Mouse (Mus musculus) small intestine, adult 2 months (tissue): ENCODE data around the gene Cwc22. TPM values are rescaled to one million over a fixed set of nuclear protein-coding genes. Genes with fewer than 3 reads are reported as not detected.

Experiments
- H3K27ac ChIP-seq: fragments of 200-500 bp; 2 replicates; pipeline ENCODE4 v1.5.1; 2012; ENCODE audit warnings: low read depth, low read length, control low read depth, inconsistent platforms; ENCODE audit not compliant: insufficient read depth
- H3K27me3 ChIP-seq: fragments of 200-500 bp; 2 replicates; pipeline ENCODE4 v1.6.1; 2012; ENCODE audit warnings: mild to moderate bottlenecking, moderate library complexity, low read length, inconsistent platforms; ENCODE audit not compliant: control insufficient read depth, insufficient read depth
- H3K36me3 ChIP-seq: fragments of 200-500 bp; 2 replicates; pipeline ENCODE4 v1.6.1; 2012; ENCODE audit warnings: mild to moderate bottlenecking, low read length, control low read depth, inconsistent platforms; ENCODE audit not compliant: control insufficient read depth, insufficient read depth
- H3K4me1 ChIP-seq: fragments of 200-500 bp; 2 replicates; pipeline ENCODE4 v1.6.1; 2012; ENCODE audit warnings: low read length, inconsistent platforms, mixed read lengths; ENCODE audit not compliant: control insufficient read depth, insufficient read depth, insufficient read length
- H3K4me3 ChIP-seq: fragments of 200-500 bp; 2 replicates; pipeline ENCODE4 v1.5.1; 2012; ENCODE audit warnings: low read depth, mild to moderate bottlenecking, control low read depth, inconsistent platforms, low read length, moderate library complexity
- CTCF ChIP-seq: fragments of 200-500 bp; IDR thresholded peaks from 2 replicates; pipeline ENCODE4 v1.5.1; 2012; ENCODE audit warnings: low read depth, mild to moderate bottlenecking, control low read depth, inconsistent platforms, low read length, moderate library complexity, mixed read lengths; ENCODE audit not compliant: insufficient replicate concordance, insufficient read length; ENCODE audit errors: extremely low read depth
- POLR2A ChIP-seq: fragments of 200-500 bp; IDR thresholded peaks from 2 replicates; pipeline ENCODE4 v1.6.1; 2012; ENCODE audit warnings: low read depth, mild to moderate bottlenecking, control low read depth, inconsistent platforms, low read length, moderate library complexity
- WGBS: fragments of 180-500 bp; shearing (Covaris S2); methylation state at CpG from one replicate; pipeline ENCODE4 v1.1.7; 2018; 5-methylcytosine and 5-hydroxymethylcytosine counted together
- polyA plus RNA-seq: library from polyadenylated mRNA; depleted of rRNA; stranded (reverse); fragments of >200 nt; gene quantifications from 2 replicates; pipeline ENCODE4 v1.2.3, GENCODE M21; 2012

The Cwc22 gene
- polyA plus RNA-seq, 1 experiment, result 0.91 TPM

DNA sequence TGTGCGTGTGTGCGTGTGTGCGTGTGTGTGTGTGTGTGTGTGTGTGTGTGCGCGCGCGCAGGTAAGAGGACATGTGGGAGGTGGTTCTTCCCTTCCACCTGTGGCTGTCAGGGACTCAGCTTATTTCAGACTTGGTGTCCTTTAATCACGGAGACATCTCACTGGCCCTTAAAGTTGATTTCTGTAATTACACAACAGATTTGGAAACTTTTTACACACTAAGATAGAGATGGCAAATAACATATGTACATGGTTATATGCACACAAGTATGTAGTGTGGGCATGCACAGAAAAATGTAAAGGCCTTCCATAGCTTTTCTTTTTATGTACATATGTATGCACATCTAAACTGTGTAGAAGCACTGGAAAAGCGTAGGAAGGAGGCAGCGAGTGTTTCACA lies 41.7 kb downstream of the Cwc22 start:
- Histone ChIP-seq H3K27me3 (no peaks in the 10 kb centered on the region), H3K4me3 (no peak overlapping the region), H3K27ac (no peak overlapping the region), H3K4me1 (no peaks in the 10 kb centered on the region), H3K36me3 (peaks cover 44% of the 10 kb centered on the region)
- 94% methylated on average over 10 of the region's 10 CpGs for WGBS
- no peak for TF ChIP-seq CTCF

DNA sequence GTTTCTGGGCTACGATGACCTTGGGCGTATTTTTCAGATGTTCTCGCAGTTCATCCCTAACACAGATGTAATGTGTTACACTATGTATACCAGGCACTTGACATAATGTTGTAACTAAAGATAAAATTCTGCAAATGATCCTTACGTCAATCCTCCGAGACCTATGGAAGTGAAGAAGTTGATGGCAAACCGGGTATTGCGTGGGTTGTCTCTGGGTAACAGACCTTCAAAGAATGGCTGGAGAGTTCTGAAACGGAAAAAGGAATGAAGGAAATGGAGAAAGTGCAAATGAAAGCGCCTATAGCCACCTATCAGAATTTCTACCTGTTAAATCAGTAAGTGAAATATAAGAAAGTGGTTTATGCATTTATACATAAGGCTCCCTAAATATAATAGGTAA lies 42.2 kb downstream of the Cwc22 start:
- Histone ChIP-seq H3K4me3 (no peak overlapping the region), H3K36me3 (peaks cover 46% of the 10 kb centered on the region), H3K4me1 (no peaks in the 10 kb centered on the region), H3K27ac (no peak overlapping the region), H3K27me3 (no peaks in the 10 kb centered on the region)
- TF ChIP-seq POLR2A (no peak), CTCF (no peak)
- WGBS, result 95% methylated on average over 9 of the region's 9 CpGs

DNA sequence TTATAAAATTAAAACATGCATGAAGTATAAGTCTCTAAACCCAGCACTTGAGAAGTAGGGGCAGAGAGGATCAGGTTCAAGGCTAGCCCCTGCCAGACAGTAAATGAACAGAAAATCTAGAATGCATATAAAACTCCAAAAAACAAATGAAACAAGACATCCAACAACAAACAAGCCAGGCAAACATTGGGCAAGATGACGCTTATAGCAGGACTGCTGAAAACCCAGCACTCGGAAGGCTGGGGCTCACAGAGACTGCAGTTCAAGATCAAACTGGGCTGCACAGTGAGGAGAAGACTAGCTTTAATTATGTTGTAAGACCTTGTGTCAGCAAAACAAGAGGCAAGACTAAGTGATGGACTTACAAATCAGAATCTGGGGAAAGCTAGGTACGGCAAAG lies 43.1 kb downstream of the Cwc22 start:
- 96% methylated on average over 3 of the region's 3 CpGs for WGBS
- Histone ChIP-seq H3K4me3 (no peak overlapping the region), H3K4me1 (no peaks in the 10 kb centered on the region), H3K27me3 (no peaks in the 10 kb centered on the region), H3K27ac (no peak overlapping the region), H3K36me3 (peaks cover 50% of the 10 kb centered on the region)
- TF ChIP-seq POLR2A (no peak), CTCF (no peak)

DNA sequence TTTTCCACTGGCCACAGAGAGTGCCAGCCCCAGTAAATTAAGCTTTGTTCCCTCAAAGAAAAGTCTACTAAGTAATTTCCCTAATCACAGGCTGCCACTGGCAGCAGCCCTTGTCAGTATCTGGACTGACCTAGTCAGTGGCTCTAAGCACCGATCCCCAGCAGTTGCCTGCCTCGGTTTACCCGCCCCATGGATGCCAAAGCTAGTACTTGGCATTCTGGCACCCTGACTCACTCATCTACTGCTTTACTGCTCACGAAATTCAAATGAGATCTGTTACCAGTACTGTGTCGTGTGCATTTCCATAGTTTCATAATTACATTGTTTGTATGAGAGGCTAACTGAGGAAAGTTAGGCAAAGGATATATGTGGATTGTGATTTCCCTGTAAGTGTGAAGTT lies 44.9 kb downstream of the Cwc22 start:
- Histone ChIP-seq H3K4me1 (no peaks in the 10 kb centered on the region), H3K27ac (no peak overlapping the region), H3K4me3 (no peak overlapping the region), H3K27me3 (no peaks in the 10 kb centered on the region), H3K36me3 (peaks cover 56% of the 10 kb centered on the region)
- 93% methylated on average over 5 of the region's 5 CpGs for WGBS
- TF ChIP-seq CTCF (no peak), POLR2A (no peak)

DNA sequence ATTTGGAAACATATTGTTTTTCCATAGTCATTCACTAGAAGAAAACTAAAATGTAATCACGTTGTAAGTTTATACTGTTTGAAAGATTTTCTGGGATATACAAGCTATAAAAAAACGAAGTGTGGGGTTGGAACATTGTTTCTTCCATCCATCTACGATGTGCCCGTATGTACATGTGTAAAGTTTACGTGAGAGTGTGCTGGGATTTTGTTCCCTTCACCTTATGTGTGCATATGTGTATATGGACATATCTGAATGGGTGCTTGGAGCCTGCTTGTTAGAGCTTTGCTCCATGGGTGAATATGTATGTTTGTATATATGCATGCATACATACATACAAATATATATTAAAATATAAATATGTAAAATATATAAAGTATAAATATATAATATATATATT lies 45.4 kb downstream of the Cwc22 start:
- TF ChIP-seq POLR2A, result no peak
- no peak for TF ChIP-seq CTCF
- no peaks in the 10 kb centered on the region for H3K27me3 ChIP-seq
- no peak overlapping the region for H3K4me3 ChIP-seq
- no peak overlapping the region for H3K27ac ChIP-seq
- 96% methylated on average over 5 of the region's 5 CpGs for WGBS
- peaks cover 58% of the 10 kb centered on the region for H3K36me3 ChIP-seq
- H3K4me1 ChIP-seq, result no peaks in the 10 kb centered on the region

DNA sequence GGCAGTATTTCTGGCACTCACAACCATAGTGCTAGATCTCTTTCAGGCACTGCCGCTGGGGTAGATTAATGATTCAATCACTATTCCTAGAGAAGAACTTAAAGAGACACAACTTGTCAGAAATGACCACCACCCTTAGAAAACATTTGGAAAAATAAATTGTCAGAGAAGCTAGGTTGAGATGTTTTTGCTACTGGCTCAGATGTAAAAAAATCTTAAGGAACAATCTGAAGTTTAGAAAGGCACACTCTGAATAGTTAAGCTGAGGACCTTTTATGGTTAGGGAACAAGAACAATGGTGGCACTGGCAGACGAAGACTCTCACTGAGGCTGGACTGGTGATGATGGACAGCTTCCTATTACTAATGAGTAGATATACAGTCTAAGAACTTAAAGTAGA lies 46.1 kb downstream of the Cwc22 start:
- Histone ChIP-seq H3K27me3 (no peaks in the 10 kb centered on the region), H3K4me1 (no peaks in the 10 kb centered on the region), H3K4me3 (no peak overlapping the region), H3K27ac (no peak overlapping the region), H3K36me3 (peaks cover 55% of the 10 kb centered on the region)
- WGBS, result 93% methylated on average over 2 of the region's 2 CpGs
- TF ChIP-seq POLR2A, result no peak
- TF ChIP-seq CTCF, result no peak

DNA sequence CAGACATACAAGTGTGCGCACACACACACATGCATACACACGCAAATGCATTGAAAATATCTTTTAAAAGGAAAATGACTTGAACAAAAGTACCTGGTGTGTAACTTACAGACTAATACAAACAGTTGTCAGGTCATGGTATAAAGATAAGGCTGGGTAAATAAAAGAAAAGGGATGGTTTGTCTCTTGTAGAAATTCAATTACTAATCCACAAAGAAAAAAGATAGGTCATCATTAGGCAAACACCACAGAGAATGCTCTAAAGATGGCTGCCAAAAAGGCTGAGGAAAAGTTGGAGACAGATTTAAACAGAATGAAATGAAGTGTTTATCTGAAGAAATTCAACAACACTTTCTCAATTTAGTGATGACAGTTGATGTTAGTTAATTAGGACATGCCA lies 47.7 kb downstream of the Cwc22 start:
- Histone ChIP-seq H3K27ac (no peak overlapping the region), H3K4me1 (no peaks in the 10 kb centered on the region), H3K36me3 (peaks cover 54% of the 10 kb centered on the region), H3K27me3 (no peaks in the 10 kb centered on the region), H3K4me3 (no peak overlapping the region)
- TF ChIP-seq POLR2A (no peak), CTCF (no peak)
- WGBS, result 91% methylated on average over 2 of the region's 2 CpGs

DNA sequence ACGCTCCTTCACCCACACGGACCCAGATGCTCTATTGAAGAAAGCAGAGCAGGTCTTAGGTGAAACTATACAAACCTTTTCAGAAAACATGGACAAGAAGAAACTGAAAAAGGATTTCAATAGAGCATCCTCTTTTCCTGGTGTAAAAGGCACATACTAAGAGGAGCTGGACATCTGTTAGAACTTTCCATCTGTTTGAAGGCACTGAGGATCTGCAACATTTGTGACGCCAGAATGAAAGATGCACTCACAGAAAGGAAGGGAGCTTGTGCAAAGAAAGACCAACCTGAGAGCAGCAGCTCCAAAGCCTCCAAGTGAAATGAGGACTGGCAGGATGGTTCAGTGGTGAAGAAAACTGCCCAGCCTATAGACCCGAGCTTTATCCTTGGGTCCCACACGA lies 48.2 kb downstream of the Cwc22 start:
- Histone ChIP-seq H3K4me1 (no peaks in the 10 kb centered on the region), H3K27ac (no peak overlapping the region), H3K4me3 (no peak overlapping the region), H3K36me3 (peaks cover 50% of the 10 kb centered on the region), H3K27me3 (no peaks in the 10 kb centered on the region)
- TF ChIP-seq CTCF (no peak), POLR2A (no peak)
- WGBS, result 88% methylated on average over 5 of the region's 5 CpGs
